Mouse (Mus musculus): ENCODE measurements around the gene Ramp1.
A peak's percentile ranks its signal among the peaks of the same experiment; 100 is the strongest.

Gene Ramp1

DNA sequence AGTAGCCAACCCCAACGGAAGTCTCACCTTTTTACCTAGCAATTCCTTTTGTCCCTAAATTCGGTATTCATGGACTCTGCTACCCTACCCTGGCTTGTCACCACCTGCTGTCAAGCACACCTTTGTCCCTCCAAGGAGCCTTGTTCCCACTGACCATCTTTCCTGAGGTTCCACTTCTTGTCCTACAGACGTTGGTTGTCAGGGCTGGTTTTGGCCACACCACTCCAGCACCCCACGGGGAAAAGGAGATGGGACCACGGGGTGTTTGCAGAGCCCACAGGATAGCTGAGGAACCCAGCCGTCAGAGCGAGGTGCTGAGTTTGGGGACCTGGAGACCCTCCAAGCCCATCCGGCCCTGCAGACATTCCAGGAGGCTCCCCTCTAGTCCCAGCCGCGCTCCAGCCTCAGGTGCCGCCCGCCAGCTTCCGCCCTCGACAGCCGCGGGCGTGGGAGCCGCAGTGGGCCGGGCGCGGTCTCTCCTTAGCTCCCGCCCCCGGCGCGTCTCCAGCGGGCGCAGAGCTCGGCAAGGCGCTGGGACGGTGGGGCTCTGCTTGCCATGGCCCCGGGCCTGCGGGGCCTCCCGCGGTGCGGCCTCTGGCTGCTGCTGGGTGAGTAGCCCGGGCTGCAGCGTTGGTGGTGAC, at the start of gene Ramp1:
Ramp1 (plus strand) TSS at position 290 of the 641 bp plus-strand sequence.
- DNase-seq (ENCODE audit: low spot score): peak; percentile 38

DNA sequence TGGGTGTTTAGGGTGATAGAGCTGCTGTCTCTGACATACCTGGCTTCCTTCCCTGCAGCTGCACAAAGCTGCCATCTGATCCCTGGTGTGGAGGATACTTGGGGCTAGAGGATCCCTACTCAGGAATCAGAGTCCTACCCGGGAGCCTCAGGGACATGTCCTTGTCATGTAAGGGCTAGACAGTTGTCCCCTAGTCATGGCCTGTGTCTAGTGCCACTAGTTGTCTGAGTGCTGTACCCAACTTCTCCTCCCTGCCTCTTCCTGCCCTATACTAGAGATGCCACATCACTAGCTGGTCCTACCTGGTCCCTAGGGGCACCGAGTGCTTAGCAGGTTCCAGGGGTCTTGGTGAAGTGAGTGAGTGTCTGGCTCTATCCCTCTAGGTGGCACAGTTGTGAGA, 42.6 kb upstream of the Ramp1 start:
- no peak for DNase-seq (ENCODE audit: low spot score)

DNA sequence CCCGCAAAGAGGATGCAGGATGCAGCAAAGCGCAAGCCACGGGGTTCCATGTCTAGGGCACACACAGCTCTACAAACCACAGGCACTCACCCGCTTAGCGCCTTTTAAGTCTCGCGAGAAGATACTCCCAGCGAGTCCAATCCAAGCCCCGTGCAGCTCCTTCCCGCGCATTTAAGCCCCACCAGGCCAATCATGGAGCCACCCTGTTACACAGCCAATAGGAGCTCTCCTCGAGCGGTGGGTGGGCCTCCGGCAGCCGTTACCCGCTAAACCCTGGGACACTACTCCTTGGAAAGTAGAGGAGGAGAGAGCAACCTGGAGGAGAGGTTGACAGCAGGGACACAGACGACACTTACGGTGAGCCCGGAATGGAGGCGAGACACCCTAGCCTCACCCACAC, 34.8 kb upstream of the Ramp1 start, which contains the start of gene Rbm44:
Rbm44 (plus strand) TSS at position 277 of the 400 bp plus-strand sequence.
- DNase-seq (ENCODE audit: low spot score): no peak

DNA sequence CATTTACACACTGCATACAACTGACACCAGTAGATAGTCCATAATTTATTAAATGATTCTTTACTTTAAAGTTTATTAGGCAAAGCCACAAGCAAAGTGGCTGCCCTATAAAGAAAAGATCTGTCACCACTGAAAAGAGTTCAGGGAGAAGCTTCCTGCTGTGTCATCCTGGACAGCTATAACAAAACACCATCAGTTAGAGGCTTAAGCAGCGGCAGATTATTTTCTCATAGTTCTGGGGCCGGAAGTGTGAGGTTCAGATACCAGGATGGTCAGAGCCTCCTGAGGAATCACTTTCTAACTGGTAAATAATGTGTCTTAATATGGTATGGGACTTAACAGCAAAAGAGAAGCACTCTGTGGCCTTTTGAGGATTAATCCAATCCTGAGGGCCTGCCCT, 28.1 kb upstream of the Ramp1 start:
- DNase-seq (ENCODE audit: low spot score): no peak

DNA sequence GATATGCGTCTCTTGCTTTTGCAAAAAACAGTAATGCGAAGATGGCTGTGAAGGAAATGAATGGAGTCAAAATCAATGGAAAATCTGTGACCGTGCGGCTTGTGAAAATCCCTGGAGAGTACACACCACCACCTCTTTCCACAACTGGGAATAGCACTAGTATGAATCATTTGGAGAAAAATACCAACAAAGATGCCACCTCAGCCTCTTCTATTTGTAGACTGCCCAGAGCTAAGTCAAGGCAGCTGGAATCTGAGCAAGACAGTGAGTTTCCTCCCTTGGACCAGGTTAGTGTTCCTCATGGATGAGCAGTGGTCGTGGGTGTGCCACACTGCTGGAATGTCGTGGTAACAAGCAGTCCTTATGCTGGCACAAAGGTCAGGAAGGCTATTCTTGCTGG, 12.8 kb upstream of the Ramp1 start:
- DNase-seq (ENCODE audit: low spot score): no peak

DNA sequence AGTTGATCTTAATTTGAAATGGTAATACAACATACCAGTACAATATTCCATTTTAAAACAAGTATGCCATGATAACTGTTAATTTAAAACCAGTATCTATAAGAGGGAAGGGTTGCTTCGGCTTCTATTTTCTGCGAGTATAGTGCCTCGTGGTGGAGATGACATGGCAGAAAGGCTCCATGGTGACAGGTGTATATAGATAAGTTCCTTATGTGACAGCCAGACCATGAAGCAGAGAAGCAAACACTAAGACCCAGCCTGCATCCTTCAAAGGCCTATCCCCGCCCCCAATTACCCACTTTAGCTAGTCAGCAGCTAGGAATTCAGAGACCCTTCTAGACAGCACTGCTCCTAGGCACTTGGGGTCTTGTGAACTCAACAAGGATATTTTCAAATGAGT, 10.5 kb upstream of the Ramp1 start:
- no peak for DNase-seq (ENCODE audit: low spot score)

DNA sequence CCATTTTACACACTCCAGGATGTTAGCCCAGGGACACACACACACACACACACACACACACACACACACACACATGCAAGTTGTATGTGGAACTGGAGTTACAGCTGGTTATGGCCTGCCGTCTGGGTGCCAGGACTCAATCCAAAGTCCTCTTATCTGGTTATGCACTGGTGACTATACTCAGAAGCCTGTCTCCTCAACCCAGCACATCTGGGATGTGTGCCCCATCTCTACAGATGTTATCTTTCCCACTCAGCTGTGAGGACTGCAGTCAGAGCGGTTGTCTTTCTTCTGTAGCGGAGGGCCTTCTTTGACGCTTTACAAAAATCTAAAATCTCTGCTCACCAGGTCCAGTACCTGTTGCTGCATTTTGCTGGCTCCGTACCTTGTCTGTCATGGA, 4.8 kb upstream of the Ramp1 start:
- DNase-seq (ENCODE audit: low spot score): no peak

DNA sequence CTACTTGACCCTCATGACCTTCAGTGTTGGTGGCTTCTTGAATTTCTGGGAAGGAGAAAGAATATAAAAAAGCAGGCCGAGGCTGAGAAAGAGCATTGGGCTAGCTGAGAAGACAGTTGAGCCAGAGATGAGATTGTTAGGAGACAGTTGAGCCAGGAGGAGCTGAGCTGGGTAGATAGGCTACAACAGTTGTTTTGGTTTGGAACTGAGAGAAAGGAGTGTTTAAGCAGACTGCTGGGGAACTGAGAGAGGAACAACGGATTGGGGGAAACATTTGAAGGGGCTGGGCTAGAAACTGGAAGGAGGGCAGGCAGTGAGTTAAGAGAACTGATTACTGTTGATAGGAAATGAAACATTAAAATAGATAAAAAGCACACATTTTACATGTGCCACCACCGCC, 3.6 kb upstream of the Ramp1 start:
- no peak for DNase-seq (ENCODE audit: low spot score)

DNA sequence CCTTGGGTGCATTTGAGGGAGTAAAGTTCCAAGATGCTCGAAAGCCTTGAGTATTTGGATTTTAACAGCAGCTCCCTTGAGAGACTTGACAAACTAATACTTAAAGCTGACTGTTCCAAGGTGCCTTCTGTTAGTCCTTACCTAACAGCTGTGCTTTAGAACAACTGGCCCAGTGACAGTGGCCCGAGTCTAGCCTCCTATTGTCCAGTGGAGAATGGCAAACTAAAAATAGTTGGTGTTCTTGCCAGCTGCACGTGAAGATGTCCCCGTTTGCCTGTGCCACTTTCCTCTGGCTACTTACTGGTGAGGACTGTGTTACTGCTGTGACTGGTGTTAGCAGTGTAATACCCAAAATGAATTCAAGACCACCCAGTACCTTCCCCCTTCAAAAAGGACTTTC, 2.8 kb upstream of the Ramp1 start:
- no peak for DNase-seq (ENCODE audit: low spot score)

DNA sequence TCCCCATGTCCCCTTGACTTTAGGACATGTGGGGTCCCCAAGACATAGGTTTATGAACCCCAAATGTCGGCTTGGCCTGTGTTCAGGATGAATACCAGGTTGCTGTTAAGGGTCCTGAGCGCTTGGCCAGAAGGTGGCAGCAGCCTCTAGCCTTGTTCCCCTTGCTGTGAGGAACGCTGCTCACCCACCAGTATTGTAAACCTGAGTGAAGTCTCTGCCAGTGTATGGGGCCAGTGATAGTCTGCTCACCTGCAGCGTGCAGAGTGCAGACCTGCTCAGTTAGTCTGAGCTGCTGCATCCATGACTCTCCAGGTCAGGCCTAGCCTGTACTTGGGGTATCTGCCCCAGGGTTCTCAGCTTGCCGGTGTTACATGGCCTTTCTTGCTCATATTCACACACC, 536 bp upstream of the Ramp1 start:
- peak; percentile 79 for DNase-seq (ENCODE audit: low spot score)

DNA sequence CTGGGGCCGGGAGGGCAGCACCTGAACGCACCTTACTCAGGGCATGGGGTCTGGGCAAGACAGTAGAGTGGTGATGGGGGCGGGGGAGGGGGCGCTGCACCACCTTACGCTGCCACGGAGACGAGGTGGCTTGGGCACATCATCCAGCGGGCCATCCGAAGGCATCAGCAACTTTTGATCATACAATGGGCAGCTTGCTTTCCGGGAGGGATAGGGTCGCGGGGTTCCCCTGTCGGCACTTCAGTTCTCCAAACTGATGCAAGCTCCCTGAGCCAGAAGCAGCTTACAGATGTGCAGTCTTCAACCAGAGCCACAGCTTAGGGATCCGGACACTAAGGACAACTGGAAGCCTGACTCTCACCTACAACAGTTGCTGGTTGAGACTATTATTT, 548 bp downstream of the Ramp1 start:
- DNase-seq (ENCODE audit: low spot score): no peak

DNA sequence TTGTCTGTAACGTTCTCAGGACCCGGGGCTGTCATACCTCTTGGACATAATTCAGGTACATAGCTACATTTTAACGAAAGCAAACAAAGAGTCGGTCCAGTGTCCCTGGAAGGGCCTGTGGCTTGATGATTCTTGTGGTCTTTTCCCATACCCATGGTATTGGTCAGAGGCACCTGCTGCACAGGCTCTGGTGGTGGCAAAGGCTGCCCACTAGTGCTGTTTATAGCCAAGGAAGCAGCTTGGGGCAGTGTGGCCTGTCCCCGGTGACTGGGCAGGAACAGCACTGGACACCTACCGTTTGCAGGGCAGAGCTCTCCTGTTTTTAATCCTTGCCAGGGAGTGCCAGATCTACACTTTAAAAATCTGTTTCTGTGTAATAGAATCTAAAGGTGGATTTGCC, 1.1 kb downstream of the Ramp1 start:
- no peak for DNase-seq (ENCODE audit: low spot score)

DNA sequence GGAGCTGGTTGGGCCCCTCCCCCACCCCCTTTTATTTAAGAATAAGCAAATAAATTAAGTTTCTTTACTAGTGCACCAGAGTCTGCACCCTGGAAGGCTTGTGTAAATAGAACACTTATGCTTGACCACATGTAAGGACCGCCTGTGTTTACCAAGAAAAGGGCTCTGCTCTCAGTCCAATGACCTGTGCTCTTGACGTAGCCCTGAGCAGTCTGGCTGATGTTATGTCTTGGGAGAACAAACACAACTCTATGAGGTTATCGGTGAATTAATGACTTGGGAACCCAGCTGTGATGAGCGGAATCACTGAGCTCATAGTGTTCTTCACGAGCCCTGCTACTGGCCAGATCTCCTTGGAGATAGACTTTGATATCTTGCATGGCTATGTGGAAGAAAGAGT, 1.6 kb downstream of the Ramp1 start:
- peak; percentile 59 for DNase-seq (ENCODE audit: low spot score)

DNA sequence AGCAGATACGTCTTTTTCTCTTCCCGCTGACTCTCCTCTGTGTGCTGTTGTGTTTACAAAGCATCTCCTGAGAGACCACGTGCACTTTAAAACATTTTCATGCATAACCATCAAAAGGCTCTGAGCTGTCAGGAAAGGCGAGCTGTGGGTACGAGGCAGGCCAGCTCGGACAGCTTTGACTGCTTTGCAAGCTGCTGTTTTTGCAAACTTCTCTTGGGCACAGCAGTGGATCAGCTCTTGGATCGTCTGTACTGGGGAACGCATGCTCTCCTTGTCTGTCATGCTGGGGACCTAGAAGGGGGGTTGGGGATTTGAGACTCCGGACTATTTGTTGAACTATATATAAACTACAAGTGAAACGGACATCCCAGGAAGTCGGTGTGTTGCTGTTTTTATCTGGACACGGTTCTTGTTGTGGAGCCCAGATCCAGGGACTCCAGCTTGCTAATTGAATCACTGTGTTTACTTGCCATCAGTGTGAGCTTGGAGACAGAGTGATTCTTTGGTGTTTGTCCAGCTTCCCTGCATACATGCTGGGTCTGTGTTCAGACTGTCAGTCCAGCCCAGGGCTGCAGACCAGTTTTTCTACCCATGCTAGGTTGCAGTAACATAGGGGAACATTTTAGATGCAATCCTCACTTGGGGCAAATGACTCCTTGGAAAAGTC, 2.3 kb downstream of the Ramp1 start:
- no peak for DNase-seq (ENCODE audit: low spot score)

DNA sequence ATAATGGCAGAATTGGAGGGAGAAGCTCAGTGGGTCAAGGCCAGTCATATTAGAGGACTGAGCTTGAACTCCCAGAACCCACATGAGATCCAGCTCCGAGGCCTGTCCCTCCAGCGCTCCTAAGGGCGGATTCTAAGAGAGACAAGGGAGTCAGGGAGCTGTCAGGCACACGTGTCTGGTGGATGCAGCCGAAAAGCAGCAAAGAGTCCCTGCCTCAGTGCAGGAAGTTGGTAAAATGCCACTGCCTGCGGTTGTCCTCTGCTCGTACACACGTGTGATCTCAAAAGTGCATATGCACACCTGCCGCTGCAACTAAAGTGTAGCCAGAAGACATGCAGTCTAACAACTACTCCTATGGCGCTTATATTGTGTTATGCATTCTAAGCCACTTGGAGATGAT, 3.7 kb downstream of the Ramp1 start:
- DNase-seq (ENCODE audit: low spot score): no peak

DNA sequence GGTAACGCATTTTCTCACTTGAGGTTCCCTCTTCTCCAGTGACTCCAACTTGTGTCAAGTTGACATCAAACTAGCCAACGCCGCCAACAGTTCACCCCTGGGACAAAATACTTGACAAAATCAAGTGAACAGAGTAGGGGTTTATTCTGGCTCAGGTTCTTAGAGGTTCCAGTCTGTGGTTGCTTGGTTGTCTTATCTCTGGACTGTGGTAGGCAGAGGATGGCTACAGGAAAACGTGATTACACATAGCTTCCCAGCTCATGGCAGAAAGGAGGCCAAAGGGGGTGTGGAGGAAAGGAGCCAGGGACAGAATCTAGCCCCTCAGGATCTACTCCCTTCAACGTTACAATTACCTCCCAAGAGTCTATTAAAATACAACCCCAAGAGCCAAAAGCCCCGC, 7.1 kb downstream of the Ramp1 start:
- no peak for DNase-seq (ENCODE audit: low spot score)

DNA sequence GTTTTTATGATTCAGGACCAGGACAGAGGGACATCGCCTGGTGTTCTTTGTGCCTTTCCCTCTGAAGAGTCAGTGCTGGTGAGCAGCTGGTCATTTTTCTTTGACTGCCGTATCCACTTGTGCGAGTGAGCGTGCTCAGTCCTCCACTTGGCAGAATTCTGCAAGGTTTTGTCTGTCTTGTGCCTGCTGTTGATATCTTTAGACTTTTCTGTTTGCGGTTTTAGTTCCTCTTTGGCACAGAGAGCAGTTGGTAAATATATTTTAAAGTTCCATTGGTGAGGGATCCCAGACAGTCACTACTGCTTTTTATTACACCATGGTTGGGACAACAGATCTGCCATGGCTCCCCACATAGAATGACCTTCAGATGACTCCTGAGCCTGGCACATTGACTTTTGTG, 7.7 kb downstream of the Ramp1 start:
- no peak for DNase-seq (ENCODE audit: low spot score)

DNA sequence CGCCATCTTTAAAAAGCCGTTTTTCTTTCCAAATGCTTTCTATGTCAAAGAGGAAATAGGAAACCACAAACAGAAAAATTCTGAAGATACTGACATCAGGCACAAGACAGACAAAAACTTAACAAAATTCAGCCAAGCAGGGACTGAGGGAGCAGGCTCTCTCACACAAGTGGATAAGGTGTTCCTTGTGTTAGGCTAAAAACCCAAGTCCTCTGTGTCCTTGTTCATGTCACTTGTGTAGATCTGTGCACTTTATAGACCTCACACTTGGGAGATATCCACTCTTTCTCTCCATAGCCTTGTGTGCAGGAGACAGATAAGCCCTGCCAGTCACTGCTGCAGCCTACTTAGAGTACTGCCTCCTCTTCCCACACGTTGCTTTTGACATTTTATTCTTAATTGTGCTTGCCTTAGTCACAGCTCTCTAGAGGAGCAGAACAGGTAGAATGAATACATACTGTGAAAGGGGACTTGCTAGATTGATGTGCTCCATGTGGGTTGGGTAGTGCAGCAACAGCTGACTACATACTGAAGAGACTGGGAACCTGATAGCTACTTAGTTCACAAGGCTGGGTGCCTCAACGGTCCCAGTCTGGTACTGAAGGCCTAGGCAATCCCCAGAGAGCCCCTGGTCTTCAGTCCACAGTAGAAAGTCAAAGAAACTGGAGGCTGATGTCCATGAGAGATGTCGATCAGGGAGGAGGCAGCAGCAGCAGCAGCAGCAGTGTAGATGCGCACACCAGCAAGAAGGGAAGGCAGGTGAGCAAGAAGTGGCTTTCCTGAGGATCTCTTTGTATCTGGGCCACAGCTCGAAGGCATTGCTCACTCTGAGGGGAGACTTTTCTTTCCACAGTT, 8.4 kb downstream of the Ramp1 start:
- no peak for DNase-seq (ENCODE audit: low spot score)

DNA sequence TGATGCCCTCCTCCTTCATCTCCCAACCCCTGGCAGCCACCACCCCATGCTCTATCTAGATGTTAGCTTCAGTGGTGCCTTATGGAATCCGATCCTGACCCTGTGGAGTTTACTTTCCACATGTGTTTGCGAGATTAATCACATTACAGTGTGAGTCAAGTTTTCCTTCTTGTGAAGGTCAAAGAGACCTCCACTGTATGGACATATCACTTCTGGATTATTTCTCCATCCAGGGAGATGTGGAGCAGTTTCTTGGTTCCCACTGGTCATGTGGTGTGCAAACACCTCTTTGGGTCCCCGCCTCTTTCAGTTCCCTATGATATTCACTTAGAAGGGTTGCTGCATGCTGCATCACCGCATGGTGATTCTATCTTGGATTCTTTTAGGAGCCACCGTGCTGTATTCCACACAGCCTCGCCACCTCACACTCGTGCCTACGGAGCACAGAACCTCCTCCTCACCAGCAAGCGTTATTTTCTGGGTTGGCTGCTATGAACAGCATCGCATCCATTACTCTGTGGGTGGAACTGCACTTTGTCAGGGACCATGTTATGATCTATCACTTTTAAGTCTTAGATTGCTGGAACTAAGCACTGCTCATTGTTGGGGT, 9.3 kb downstream of the Ramp1 start:
- DNase-seq (ENCODE audit: low spot score): no peak

DNA sequence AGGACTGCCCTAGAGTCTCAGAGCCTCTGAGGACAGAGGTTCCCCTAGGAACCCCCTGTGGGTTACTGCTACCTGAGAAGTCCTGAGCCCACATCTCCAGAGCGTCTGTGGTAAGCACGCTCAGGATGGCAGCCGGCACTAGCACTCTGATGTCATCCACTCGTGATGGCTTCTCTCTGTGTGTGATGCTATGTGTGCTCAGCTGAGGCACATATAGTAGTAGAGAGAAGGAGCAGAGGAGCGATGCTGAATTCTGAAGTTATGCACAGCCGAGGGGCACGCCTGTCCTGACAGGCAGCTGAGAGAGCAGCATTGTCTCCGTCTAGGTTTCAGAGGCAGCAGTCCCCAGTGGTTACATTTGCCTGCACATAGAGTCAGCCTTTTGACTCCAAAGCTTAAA, 12.6 kb downstream of the Ramp1 start:
- DNase-seq (ENCODE audit: low spot score): no peak

DNA sequence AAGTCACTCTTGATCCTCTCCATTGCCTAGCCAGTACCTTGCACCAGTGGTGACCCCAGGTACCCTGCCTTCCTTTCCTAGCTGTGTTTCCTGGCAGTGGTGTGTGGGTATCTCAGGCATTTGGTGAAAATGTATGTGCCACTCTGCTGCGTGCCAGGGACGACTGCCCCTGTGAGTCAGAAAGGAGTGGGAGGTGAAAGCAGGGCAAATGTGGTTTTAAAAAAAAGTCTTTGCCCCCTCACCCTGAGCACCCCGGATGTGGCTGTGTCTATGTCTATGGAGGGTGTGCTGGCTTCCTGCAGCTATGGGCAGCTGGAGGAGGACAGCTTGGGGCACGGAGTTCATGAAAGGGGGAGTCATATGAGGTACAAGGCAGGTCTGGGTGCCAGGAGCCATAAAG, 13.6 kb downstream of the Ramp1 start:
- no peak for DNase-seq (ENCODE audit: low spot score)

DNA sequence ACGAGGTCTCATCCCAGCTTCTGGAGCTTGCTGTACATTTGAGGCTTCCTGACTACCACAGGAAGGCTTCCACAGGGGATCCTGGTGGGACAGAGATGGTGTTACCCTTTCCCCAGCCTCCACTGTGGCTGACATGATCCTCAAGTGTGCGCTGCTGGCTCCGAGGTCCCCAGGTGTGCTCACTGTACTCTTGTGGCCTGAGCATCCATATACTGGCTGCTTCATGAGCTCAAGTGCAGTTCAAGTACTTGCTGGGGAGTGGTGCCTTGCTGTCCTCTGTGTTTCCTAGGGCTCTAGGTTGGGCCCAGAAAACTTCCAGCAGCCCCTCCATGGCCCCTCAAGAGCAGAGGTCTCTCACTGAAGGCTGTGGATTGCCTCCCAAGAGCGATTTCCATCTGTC, 14.1 kb downstream of the Ramp1 start:
- no peak for DNase-seq (ENCODE audit: low spot score)

DNA sequence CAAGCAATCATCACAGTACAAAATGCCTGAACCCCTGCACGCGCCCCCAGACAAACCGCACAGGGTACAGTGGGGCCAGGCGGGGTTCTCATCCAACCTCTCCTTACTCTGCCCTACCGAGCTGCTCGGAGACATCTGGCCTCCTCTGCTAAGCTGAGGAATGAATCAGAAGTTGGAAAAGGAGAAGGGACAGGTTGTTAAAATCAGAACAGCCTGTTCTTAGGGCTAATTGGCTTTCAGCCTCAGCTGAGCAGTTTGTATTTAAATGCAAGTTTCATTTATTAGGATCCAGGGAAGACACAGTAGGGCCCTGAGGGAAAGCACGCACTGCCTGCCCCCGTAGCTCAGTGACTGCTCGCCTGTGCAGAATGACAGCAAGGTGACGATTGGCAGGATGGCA, 20.2 kb downstream of the Ramp1 start:
- DNase-seq (ENCODE audit: low spot score): no peak
